Mouse (Mus musculus) ovary, postnatal 10 days (tissue): ENCODE measurements around the gene Sult2b1.

ENCODE experiments used
- DNase-seq: peaks from one replicate; pipeline ENCODE4 v3.0.0; 2022; ENCODE audit warnings: low spot score

Gene Sult2b1

GRCm38 (mm10) chr7:45725151-45725550, 59.3 kb downstream of the Sult2b1 start:
- DNase-seq, result no peak

GRCm38 (mm10) chr7:45723781-45724180, 60.7 kb downstream of the Sult2b1 start:
- DNase-seq, result no peak

- no peak for DNase-seq
Measured at GRCm38 (mm10) chr7:45723301-45723700, 61.2 kb downstream of the Sult2b1 start.

GRCm38 (mm10) chr7:45722348-45722713, 62.1 kb downstream of the Sult2b1 start:
- no peak for DNase-seq

GRCm38 (mm10) chr7:45721642-45722347, 62.7 kb downstream of the Sult2b1 start:
- no peak for DNase-seq

GRCm38 (mm10) chr7:45721234-45721571, 63.3 kb downstream of the Sult2b1 start:
- DNase-seq, result no peak

GRCm38 (mm10) chr7:45720413-45721233, 63.8 kb downstream of the Sult2b1 start, which contains the start of gene Fam83e:
Gene Fam83e (plus strand): TSS chr7:45721212.
- DNase-seq, result no peak

- no peak for DNase-seq
Measured at GRCm38 (mm10) chr7:45719738-45720412, 64.6 kb downstream of the Sult2b1 start.

- DNase-seq, result no peak
Measured at GRCm38 (mm10) chr7:45719180-45719579, 65.3 kb downstream of the Sult2b1 start.

- no peak for DNase-seq
Measured at GRCm38 (mm10) chr7:45718331-45718730, 66.1 kb downstream of the Sult2b1 start.

- peak; percentile 99 for DNase-seq
Measured at GRCm38 (mm10) chr7:45717918-45718297, 66.6 kb downstream of the Sult2b1 start, which contains the start of gene Sphk2. Gene Sphk2 (minus strand): TSS chr7:45718002.

- DNase-seq, result no peak
Measured at GRCm38 (mm10) chr7:45716952-45717917, 67.2 kb downstream of the Sult2b1 start.

- no peak for DNase-seq
Measured at GRCm38 (mm10) chr7:45716460-45716857, 68.0 kb downstream of the Sult2b1 start.

- DNase-seq, result no peak
Measured at GRCm38 (mm10) chr7:45715741-45716459, 68.6 kb downstream of the Sult2b1 start.

- DNase-seq, result peak; percentile 92
Measured at GRCm38 (mm10) chr7:45715090-45715708, 69.3 kb downstream of the Sult2b1 start, which contains the start of gene Rpl18. Gene Rpl18 (plus strand): TSS chr7:45715457.

- no peak for DNase-seq
Measured at GRCm38 (mm10) chr7:45714630-45715089, 69.8 kb downstream of the Sult2b1 start.

GRCm38 (mm10) chr7:45713881-45714520, 70.5 kb downstream of the Sult2b1 start:
- DNase-seq, result no peak

GRCm38 (mm10) chr7:45713396-45713795, 71.1 kb downstream of the Sult2b1 start:
- no peak for DNase-seq

GRCm38 (mm10) chr7:45712022-45712757, 72.3 kb downstream of the Sult2b1 start:
- DNase-seq, result no peak
